Mouse (Mus musculus) megakaryocyte progenitor cell, adult 5-6 weeks (primary cell): ENCODE measurements around the gene Gimap8. TPM values are rescaled to one million over a fixed set of nuclear protein-coding genes. Genes with fewer than 3 reads are reported as not detected.

Source experiments
- ATAC-seq: replicated peaks from 2 replicates; pipeline ENCODE4 v1.8.0; 2016; ENCODE audit warnings: mild to moderate bottlenecking, moderate TSS enrichment, inconsistent platforms; ENCODE audit not compliant: poor library complexity
- total RNA-seq, 2 experiments: library from RNA; stranded (forward) in 1 of 2; stranded (reverse) in 1 of 2; fragments of 157-497, 149-512 nt in 1 of 2; fragments of 200-1000 nt in 1 of 2; gene quantifications; 2 replicates each; pipeline versions ENCODE4 v1.2.3 to v1.2.4; 2015 to 2017

Gene Gimap8
- total RNA-seq, 2 experiments from 2014 or later, result 0.50 to 1.1 TPM

- ATAC-seq, result no peak
Measured at GRCm38 (mm10) chr6:48637811-48638500, 9.1 kb upstream of the Gimap8 start.

DNA sequence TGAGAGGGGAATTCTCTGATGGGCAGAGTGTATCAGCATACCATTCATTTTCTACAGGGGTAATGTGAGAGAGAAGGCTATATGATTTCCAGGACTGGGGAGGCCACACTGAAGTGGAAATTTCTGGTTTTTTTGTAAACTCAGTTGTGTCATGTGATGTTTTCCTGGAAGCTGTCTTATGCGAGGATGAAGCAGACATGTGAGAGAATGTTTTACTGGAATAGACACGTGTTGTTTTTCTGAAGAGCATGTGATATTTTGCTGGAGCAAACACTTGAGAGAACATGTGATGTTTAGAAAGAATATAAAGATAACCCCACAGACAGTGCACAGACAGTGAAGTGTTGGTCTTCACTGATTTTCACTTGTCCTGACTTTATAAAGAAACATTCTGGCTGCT lies 8.5 kb upstream of the Gimap8 start:
- ATAC-seq, result no peak

DNA sequence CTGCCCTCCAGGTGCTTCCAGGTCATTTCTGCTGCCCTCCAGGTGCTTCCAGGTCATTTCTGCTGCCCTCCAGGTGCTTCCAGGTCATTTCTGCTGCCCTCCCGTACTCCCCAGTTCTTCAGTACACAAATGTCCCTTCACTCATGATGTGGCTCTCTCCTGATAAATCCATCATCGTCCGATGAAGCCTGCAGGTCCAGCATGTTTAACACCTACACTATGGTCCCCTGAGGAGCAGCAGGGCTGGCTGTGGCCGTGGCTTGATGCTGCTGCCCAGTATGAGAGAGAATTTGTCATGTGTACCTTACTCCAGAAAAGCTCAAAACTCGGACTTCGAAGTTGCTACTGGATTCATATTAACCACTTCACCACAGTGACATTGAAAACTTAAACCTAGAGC lies 5.6 kb upstream of the Gimap8 start:
- no peak for ATAC-seq

GRCm38 (mm10) chr6:48642764-48643292 lies 4.2 kb upstream of the Gimap8 start:
- peak; percentile 68 for ATAC-seq

GRCm38 (mm10) chr6:48645660-48646308 lies 1.2 kb upstream of the Gimap8 start:
- ATAC-seq, result peak; percentile 87

GRCm38 (mm10) chr6:48646309-48646690 lies 734 bp upstream of the Gimap8 start:
- ATAC-seq, result no peak

- no peak for ATAC-seq
Measured at GRCm38 (mm10) chr6:48647611-48648010, 577 bp downstream of the Gimap8 start.

GRCm38 (mm10) chr6:48648779-48649178 lies 1.7 kb downstream of the Gimap8 start:
- no peak for ATAC-seq

DNA sequence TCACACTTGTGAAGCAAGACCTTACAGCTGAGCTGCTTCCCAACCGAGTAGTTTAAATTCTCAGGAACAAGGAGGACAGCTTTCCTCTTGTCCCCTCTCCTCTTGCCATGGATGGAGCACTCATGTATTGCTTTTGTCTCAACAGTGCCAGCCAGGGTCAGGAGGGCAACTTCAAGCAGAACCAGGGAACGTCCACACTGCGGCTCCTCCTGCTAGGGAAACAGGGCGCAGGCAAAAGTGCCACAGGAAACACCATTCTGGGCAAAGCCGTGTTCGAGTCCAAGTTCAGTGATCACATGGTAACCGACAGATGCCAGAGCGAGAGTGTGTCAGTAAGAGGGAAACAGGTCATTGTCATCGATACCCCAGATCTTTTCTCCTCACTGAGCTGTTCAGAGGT lies 3.0 kb downstream of the Gimap8 start:
- no peak for ATAC-seq

DNA sequence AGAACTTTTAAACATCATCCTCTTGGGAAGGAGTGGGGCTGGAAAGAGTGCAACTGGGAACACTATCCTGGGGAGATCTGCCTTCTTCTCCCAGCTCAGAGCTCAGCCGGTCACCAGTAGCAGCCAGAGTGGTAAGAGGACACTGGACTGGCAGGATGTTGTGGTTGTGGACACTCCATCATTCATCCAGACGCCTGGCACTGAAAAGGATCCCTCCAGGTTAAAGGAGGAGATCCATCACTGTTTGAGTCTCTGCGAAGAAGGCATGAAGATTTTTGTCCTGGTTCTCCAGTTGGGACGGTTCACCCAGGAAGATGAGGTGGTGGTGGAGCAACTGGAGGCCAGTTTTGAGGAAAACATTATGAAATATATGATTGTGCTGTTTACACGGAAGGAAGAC lies 11.7 kb downstream of the Gimap8 start:
- no peak for ATAC-seq

DNA sequence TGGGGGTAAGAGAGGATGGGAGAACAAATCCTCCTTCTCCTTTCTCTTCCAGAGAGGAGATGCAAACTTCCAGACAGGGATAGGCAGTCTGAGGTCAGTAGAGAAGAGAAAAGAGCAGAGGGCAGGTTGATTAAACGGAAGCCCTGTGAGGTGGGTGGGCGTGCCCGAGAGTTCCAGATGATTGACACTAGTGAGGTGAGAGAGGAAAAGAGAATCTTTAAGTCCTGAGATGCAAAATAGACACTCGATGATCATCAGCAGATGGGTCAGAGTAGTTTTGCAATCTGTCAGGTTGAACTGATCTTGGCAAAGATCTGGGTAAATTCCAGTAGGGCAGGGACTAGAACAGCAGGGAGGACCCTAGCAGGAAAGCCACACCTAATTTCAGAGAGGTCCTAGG lies 17.7 kb downstream of the Gimap8 start:
- no peak for ATAC-seq

GRCm38 (mm10) chr6:48665471-48665870 lies 18.4 kb downstream of the Gimap8 start:
- ATAC-seq, result no peak

GRCm38 (mm10) chr6:48666159-48666586 lies 19.1 kb downstream of the Gimap8 start:
- ATAC-seq, result peak; percentile 42; the same call in 1 of the 2 replicates

- ATAC-seq, result peak; percentile 75
Measured at GRCm38 (mm10) chr6:48668022-48668421, 21.0 kb downstream of the Gimap8 start.

DNA sequence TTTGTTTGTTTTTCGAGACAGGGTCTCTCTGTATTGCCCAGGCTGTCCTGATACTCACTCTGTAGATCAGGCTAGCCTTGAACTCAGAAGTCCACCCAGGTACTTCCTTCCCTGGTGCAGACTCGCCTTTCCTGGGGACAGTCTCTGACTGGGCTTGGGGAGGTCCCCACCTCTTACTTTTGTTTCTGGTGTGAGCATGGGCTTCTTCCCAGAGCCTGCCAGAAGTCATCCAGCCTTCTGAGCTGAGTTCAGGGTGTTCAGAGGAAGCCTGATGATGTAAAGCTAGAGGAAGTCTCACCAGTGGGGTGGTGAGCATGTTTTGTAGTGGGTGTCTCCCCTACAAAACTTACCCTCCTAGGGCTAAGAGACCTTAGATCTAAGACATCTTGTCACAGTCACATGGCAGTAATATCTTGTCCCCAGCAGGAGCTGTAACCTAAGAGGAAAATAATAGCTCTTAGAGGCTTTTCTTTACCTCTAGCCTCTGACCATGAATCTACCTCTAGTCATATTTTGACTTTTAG lies 22.5 kb downstream of the Gimap8 start:
- ATAC-seq, result no peak

DNA sequence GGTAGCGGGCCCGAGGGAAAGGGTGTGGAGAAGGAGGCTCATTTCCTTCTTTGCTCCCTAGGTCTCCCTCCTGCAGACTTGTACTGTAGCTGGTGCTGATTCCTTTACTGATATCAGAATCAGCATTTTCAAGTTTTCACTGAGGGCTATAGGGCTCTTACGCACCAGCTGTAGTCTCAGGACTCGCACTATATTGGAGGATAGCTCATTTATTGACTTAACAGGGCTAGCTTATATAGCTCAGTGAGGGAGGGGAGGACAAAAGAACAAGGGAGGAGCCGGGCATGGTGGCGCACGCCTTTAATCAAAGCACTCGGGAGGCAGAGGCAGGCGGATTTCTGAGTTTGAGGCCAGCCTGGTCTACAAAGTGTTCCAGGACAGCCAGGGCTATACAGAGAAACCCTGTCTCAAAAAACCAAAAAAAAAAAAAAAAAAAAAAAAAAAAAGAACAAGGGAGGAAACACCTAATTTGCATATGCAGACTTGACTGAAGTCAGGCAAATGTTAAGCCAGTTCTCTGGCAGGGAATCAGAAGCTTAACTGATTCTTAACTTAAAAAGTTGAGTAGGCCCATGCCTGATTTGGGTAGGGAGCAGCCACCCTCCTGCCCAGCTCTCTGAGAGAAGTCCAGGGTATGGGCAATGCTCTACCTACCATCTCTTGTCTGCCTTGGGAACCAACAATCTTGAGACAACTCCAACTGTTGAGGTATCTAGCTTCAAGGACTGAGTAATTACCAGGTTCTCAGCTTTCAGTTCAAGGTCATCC lies 27.4 kb downstream of the Gimap8 start:
- no peak for ATAC-seq

GRCm38 (mm10) chr6:48675400-48675930 lies 28.4 kb downstream of the Gimap8 start:
- ATAC-seq, result no peak

DNA sequence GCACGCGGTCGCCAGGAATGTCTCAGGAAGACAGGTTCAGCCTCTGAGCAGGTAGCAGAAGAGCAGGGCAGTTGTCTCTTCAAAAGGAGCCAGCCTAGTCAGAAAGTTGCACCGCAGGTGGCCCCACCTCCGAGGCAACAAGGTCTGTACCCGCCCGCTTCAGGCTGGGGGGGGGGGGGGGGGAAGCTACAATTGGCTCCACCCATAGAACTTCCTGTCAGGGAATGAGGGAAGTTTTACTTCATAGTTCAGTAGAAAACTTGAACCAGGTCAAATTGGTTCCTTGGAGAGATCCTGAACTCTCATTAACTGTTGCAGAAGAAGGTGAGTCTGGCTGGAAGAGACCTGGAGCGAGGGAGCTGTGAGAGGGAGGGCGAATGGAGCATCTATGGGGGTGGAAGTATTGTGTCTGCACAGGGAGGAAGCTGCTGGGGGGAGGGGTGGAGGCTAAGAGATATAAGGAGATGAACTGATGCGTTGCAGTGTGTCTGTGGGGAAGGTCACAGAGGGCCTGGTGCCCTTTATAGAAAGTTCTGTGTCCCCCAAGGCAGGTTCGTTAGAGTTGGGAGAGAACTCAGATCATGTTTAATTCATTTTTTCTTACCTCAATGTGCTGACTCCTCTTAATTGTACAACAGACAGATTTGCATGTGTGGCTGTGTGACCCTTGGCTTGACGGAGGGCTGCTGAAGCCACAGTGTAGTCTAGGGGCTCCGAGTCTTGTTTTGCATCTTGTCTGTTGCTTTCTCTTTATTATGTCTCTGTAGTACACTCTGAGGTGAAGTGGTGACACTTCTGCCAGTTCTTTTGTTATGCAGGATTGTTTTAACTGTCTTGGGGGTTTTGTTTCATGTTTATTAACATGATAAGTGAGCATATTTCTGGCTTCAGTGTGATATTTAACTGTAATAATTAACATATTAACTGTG lies 29.2 kb downstream of the Gimap8 start, which contains the start of gene Gimap9:
TSS of gene Gimap9 (plus strand) at position 199 of the 929 bp plus-strand sequence.
- peak; percentile 80 for ATAC-seq

DNA sequence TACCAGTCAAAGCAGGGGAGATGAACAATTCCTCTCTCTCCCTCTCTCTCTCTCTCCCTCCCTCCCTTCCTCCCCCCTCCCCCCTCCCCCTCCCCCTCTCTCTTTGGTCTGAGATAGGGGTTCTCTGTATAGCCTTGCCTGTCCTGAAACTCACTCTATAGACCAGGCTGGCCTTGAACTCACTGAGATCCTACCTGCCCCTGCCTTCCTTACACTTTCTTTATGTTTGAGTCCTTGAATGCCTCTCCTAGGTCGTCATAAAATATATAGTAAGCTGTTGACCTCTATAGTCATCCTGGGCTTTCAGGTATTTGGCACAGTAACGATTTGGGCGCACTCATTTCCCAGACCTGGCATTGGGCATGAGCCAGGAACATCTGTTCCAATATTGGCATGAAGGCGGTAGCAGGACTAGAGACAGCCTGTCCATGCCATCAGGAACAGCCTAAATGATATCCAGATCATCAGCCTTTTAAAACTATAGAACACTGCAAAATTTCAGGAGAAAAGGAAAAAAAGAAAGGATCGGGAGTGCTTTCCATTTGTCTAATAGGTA lies 29.9 kb downstream of the Gimap8 start:
- no peak for ATAC-seq
